Mouse (Mus musculus): ENCODE measurements at regions not wholly inside any gene's neighbourhood (a gene's known extent, or its start where the extent isn't known, plus 50 kb on each side); places are given as distances from the start of the nearest gene placed in this dataset.

DNA sequence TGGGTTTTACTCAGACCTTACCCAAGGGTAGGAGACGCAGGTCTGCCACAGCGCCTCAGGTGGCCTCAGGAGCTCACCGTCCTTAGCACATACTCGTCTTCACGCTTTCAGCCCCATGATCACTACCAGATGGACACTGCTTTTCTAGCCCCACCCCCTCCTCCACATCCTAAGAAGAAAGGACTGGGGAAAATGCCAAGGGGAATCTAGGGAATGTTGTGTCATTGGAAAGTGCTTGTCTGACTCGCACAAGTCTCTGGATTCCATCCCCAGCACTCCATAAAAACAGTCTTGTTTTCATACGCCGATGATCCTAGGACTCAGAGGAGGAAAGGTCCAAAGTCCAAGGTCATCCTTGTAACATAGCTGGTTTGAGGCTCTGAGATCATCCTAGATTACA is 192.4 kb upstream of the Noct start:
- DNase-seq = peak; percentile 49

DNA sequence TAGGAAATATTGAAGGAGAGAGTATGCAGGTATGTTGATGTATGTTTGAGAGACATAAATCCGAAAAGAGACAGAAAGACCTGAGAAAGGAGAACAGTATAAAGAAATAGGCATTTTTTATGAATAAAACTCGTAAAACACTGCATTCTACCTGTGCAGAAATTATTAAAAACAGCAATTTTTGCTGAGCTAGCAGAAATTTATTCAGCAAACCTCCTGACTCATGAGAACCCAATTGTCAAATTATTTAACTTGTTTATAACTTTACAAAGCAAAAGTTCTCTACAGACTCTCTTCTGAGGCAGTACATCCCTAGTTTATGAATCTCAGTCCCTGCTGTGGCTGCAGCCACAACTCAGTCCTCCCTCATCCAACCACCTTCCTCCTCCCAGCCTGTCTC is 191.0 kb upstream of the Noct start:
- no peak for DNase-seq

DNA sequence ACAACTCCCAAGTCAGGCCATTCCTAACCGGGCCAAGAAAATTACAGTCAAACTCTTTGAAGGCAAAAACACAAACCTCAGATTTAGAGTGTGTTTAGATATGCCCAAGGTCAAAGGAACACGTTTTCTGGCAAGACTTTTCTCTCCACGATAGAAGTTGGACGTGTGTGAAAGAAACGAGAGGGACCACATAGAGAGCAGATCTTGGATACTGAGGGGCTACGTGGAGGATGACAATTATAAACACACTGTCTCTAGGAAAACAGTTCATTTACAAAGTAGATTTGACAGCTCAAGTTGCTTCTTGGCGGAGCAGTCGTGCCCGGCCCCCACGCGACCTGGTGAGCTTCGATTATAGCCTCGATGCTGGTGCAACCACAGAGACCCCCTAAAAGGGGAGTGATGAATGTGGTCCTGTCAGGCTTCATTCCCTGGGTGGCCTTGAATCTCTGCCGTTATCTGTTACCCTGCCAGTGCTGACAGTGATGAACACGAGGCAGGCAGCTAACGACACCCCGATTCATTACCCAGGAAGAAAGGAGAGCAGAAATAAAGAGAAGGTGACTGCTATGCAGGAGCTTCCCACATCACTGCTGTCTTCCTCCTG is 187.4 kb upstream of the Noct start:
- DNase-seq = no peak

DNA sequence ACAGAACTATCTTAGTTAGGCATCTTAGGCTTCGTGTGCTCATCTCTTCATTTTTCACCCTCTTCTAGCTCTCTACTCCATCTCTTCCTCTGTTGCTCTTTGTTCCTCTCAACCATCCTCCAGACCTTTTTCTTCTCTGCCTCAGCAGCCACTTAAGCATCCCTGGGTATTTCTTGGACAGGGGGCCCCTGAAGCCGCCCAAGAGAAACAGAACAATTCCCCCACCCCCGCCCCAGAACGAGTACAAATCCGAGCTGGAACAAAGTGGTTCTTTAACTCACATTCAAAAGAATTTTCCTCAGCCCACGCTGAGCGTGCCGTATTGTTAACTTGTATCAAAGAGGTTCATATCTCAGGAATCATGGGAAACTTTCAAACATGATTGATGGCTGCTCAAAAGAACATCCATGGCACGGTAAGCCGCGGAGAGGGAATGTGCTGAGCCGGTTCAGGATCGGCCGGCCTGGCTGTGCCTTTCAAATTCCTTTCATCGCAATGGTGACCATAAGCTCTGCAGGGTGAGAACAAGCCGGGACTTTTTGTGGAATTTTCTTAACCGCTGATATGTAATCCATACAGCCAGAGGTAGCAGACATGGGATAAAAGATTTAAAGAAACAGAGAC is 181.9 kb upstream of the Noct start:
- no peak for DNase-seq

DNA sequence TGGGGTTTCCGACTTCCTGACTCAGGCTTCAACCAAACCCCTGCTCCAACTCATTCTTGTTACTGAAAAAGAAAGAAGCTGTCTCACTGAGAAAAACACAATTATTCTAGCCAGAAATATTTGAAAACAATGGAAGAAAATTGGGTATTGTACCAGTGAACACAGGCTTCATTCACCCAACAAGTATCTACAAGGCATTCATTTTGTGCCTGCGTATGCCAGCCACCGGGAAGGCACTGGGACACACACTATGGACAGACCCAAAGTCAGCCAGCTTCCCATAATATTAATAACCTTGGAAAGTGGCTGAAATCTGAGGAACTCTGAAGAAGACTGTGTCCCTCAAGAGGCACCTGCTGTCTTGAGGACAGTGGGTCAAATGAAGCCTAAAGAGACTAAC is 175.5 kb upstream of the Noct start:
- no peak for DNase-seq

DNA sequence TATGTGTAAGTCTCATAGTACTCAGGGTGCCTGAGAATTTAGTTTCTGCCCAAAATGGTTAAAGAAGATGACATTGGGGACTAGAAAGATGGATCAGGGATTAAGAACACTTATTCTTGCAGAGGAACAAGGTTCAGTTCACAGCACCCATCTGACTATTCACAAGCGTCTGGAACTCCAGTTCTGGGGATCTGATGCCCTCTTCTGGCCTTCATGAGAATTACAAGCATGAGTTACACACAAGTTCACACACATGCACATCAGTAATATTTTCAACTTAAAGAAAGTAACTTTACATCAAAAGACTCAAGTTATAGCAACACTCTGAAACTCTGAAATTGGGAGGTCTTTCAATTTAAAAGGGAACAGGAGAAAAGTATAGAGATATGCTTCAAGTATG is 174.1 kb upstream of the Noct start:
- DNase-seq = no peak

DNA sequence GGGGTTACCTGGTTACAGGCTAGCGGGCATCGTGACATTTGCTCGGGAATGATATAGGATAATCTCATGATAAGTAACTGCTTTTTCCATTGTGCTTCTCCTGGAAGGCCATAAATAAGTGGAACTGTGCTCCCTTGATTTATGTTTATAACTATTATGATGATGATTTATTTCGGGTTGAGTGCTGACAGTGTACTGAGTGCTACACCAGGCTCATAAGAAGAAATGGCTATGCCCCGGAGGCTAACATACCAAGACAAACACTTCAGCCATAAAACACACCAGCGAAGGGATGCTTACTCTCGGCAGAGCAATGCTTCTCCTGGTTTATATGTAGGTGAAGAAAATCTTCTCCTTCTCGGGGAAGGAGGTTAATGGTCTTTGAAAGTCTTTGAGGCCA is 169.2 kb upstream of the Noct start:
- DNase-seq = no peak

DNA sequence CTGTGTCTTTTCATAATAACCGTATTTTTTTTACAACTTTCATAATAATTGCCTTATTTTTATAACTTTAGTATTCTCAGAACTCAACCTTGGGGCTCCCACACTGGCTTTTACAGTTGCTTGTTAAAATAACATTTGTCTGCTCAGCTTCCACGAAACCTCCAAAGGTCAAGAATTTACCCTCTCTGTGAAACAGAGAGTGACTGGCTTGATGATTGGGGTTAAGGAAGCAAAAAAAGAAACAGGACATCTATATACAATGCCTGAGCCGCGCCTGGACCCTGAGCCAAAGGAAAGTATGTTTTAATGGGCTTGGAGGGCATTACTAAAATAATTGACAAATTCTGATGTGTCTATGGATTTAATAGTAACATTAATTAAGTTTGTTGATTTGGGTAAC is 160.0 kb upstream of the Noct start:
- no peak for DNase-seq

DNA sequence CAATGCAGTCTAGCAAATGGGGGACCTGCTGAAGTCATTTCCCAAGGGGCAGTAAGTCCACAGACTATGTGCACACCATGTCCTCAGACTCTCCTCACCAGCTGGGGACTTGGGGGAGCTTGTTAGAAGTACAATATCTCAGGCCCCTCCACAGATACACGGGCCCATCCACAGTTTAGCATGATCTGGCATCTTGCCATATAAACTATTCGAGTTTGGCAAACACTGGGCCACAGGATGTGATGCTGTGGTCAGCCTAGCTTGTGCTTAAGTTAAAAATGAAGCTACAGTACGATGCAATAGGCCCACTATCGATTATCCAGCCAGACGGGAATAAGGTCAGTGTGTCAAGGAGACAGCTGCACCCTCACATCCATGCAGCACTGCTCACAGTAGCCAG is 157.9 kb upstream of the Noct start:
- no peak for DNase-seq

DNA sequence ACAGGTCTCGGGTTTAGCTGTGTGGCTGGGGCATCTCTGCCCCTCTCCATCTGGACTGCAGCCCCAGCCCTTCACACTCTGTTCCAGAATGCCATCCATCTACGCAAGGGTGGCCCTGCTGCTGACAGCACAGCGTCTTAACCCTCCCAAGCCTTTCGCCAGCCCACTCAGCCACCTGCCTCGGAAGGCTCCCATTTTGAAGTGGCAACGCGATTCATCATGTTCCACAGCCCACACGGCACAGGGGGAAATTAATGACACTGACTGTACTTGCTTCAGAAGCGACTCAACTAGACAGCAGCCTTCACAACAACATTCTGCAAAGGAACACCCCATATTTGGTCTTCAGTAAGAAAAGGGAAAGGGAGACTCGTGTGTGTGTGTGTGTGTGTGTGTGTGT is 151.8 kb upstream of the Noct start:
- no peak for DNase-seq

DNA sequence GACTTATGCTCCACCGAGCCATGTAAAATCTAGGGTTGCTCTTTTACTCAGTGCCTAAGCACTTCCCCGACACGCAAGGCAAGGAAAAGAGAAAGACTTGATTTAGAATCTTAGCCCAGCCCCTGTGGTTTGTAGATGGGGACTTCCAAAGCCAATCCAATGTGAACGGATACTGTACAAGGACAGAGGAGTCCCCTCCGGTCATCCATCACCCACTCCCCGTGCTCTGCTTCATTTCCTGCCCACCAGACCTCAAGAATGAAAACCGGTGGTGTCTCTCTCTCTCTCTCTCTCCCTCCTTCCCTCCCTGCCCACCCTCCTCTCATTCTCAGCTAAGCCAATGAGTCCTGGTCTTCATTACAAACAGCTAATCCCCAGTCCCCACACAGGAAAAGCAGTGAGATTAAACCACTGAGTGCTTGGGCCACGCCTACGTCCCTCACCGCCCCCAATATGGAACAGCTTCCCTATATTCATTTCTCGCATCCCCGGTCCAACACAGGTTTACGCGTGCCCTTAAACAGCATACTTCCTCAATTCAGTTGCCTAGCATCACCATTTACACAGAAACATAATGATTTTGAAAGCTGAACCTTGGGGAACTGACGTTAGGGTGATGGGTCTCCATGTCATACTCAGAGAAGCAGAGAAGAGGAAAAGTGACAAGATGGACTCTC is 151.1 kb upstream of the Noct start:
- DNase-seq = no peak

DNA sequence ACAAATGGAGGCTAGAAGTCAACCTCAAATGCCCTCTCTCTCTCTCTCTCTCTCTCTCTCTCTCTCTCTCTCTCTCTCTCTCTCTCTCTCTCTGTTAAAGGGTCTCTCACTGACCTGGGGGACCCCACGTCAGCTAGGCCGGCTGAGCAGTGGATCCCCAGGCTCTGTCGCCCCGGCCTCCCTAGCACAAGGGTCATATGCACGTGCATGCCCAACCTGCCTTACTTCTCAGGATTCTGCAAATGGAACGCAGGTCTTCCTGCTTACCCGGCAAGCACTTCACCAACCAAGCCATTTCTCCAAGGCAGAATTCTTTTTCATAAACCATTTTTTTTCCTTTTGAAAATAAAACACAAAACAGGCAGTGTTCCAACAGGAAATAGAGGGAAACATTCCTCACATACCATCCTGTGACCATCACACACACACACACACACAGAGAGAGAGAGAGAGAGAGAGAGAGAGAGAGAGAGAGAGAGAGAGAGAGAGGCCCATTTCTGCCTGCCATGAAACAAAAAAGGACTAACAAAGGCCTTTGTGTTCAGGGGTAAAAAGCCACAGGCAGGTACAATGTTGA is 150.4 kb upstream of the Noct start:
- no peak for DNase-seq

DNA sequence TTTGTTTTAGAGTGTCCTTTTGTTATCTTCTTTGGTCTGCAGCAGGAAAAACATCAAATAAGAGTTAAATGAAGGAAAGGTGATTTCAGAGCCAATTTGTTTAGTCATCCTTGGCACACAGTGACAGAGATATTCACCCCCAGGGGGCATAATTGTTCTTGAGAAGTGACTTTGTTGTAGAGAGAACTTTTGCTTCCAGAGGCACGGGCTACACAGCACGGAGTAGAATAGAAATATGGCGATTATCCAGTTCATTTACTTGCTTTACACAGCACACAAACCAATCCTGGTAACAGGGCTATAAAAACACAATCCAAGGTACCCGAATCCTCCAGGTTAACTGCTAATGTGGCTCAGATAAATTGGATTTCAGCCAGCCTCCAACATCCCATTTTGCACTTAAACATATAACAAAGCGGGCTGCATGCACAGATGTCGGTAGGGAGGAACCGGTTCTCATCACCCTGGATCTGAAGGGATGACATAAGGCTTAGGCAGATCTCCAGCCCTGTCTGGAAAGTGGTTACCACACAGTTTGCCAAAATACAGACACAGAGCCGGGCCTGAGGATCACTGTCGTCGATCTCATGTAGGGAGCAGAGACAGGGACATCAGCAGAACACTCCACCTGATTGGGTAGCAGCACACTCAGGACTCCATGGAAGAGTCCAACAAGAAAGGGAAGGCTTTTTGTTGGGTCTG is 148.9 kb upstream of the Noct start:
- DNase-seq = peak; percentile 31

DNA sequence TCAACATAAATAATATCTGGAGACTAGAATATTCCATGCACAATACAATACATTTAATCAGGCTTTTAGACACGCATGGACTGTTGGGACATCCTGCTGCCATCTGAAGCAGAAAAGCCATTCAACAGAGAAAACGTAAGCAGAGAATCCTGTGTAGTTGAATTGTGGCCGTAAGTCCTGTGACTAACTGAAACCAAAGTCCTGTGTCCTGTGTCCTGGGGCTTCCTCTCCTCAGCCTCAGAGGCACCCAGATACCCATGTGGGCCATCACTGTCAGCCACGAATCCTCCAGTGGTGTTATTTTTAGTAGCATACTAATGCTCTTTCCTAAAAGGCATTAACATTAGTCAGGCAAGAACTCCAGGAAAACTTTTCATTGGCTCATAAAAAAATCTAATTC is 145.8 kb upstream of the Noct start:
- DNase-seq = no peak

DNA sequence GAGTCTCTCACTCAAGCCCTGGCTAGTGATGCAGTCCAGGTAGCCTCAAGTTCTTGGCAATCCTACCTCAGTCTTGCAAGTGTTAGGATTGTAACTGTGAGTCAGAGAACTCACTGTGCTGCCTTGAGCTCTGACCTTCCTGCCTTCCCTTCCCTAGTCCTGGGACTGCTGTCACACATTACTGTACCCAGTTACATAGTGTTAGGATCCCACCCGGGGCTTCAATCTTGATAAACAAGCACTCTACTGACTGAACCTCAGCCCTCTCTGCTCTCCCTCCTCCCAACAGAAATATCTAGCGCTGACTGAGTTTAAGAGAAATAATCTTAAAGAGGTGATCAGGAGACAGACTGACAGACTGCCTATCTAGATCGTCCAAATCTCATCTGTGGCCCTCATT is 143.8 kb upstream of the Noct start:
- DNase-seq = no peak

DNA sequence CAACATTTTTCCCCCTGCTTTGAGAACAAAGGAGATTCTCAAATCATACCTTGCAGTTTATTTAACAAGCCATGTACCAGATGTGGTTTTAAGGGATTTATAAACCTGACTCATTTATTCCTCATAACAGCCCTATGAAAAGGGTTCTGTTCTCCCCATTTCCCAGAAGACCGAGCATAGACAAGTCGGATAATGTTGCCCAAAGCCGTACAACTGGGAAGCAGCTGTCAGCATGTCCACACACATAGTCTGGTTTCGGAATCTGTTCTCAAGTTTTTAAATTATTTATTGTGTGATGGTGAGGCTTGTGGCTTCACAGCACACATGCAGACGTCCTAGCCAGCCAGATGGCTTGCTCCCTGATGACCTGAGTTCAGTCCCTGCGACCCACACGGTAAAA is 143.4 kb upstream of the Noct start:
- no peak for DNase-seq

DNA sequence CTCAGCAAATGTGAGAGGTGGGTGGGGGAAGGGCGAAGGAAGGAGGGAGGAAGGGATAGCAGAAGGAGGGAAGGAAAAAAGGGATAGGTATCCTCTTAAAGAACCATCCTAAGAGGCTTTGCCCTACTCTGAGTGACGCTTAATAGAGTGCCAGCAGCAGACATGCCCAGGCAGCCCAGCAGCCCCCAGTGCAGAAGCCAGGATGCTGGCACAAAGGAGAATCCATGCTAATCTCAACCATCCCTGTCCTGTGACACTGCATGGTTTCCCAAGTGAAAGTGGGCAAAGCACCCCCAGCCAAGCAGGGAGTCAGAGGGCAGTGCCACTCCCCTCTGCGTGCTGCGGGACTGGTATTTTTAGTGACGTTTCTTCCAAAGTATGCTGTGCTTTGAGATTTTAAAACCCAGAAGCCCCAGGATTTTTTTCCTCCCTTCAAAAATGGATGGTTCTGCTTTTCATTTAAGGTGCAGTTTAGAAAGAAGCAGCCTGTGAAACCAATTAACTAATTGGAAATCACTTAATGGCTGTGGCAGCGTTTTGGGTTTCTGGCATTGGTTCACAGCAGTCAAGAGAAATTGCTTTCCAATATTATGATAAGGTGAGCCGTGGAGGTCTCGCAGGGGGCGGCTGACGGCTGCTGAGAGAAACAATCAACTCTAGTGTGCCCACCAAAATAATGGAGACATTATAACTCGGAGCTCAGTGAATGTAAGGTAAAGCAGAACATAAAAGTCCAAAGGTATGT is 141.2 kb upstream of the Noct start:
- no peak for DNase-seq

DNA sequence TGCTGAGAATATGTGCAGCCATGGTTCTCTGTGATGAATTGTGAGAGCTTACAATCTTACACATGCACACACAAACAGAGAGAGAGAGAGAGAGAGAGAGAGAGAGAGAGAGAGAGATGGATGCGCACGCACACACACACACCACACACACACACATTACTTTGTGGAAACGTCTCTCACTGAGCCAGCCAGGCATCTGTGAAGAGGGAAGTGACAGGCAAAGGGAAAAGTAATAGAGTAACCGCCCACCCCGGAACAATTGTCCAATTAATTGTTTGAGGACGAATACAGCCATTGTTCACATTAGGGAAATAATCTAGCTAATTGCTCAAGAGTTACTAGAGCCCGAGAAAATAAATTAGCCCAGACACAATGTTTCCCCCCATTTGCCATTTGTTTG is 140.7 kb upstream of the Noct start:
- no peak for DNase-seq

DNA sequence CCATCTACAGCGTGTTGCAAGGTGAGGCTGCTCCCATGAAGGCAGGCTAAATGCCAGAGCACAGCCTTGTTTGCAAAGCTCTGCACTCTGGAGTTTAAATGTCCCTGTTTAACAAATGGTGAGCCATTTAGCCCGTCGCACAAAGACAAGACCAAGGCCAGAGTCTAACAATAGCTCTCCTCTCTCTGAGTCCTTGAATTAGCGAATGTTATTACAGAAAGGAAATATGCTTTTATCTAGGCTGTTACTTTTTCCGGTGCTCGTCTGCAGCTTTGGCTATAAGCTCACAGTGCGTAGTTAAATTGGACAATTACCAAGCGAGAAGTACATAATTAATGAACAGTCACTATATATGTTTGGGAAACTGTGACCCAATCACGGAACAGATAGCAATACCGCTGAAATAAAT is 137.8 kb upstream of the Noct start:
- no peak for DNase-seq

DNA sequence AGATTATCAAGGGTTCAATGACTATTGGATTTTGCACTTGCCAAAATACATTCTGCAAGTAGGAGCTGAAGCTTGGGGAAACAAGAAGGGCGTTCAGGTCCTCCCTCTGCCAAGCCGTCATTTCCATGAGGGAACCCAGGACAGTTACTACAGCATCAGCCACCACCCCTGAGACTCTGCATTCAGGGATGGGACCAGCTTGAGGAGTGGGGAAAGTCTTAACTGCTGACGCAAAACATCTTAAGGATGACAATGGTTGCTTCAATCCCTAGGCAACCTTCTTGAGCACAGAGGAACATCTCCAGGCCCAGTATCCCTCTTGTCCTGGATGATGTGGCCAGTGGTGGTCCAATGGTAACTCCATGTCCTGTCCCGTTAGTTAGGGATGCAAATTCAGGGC is 137.2 kb upstream of the Noct start:
- DNase-seq = no peak

DNA sequence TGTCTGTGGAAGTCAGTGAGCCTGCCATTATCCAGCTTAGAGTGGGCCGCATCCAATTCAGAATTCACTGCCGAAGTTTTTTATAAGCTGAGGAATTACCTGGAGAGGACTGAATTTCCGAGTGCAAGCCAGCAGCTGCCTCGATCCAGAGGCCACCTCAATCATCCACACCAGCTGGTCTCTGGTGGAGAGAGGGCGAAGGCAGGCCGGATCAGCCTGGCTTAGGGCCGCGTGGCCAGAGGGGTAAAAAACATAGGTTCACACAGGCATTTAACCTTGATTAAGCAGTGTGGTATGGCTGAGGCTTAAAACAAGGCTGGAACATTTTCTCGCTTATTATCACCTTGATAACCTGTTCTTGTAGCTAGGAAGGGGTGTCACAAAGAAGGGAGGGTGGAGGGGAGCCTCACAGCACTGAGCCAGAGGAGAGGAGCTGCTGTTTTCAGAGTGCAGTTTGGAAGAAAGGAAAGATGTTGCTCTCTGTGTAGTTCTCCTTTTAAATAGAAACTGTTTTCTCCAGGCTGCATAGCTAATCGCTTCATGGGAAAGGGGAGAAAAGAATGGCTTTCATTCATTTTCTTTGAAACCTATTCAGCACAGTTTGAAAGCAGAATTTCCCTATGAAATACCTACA is 135.1 kb upstream of the Noct start:
- DNase-seq = no peak

DNA sequence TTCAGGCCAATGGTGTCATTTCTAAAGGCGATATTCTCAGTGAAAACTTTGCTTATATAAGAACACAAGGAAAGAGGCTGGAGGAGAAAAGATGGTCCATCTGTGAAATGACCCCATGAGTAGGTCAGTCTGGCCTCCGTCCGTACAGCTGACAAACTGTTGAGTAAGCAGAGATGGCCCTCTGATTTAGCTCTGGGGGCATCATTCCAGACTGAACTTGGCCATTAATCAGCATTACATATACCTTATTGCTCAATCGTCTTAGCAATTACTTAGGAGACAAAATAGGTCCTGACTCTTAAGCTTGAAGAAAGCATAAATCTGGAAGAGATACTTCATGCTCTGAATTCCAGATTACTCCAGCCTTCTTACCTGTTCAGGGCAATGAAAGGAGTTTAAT is 132.8 kb upstream of the Noct start:
- peak; percentile 34 for DNase-seq

Measured in gastrocnemius, postnatal 25 days (tissue).